In genomic region chr2:93647051-93647923, GRCm38 (mm10) we compare ENCODE assay signal across 9 mouse cellular contexts. TPM values are rescaled to one million over a fixed set of nuclear protein-coding genes. Genes with fewer than 3 reads are reported as not detected.
DNase-seq lines count a peak whose midpoint lies in the region; ATAC-seq lines count a peak whose summit lies in the region.
"Had no signal": no experiment of that assay in that cellular context is flagged by ENCODE, and none has a peak within 500 bp of the region (broad histone marks: within the 10 kb centered on the region; RNA-seq: fewer than 3 reads in every experiment).

No protein-coding gene starts in this region.

- ATAC-seq in heart, embryonic 11.5 days (replicated peaks; ENCODE audit: insufficient number of reproducible peaks, low FRiP score, low TSS enrichment), result no peak
- peak; percentile 12; the same call in 1 of the 2 replicates for ATAC-seq in common myeloid progenitor, adult 5-6 weeks (replicated peaks; ENCODE audit: low read depth, poor library complexity, severe bottlenecking)
- no peak for ATAC-seq in liver, embryonic 11.5 days (replicated peaks; ENCODE audit: low FRiP score)

- H3K9me3 ChIP-seq in heart, embryonic 11.5 days (replicated peaks; ENCODE audit: control insufficient read depth, low read length), result no peaks in the 10 kb centered on the region
- no peaks in the 10 kb centered on the region for H3K9me3 ChIP-seq in liver, embryonic 11.5 days (ENCODE audit: control insufficient read depth, low read length)

- intact Hi-C loops in heart, postnatal 36 days (cut with DNase I), result no loop called here
- intact Hi-C loops in gastrocnemius, postnatal 14 days (cut with DNase I; ENCODE audit: low total_unique reads), result no loop called here

- H3K36me3 ChIP-seq in heart, embryonic 11.5 days (ENCODE audit: control insufficient read depth, insufficient read depth, low read length), result no peaks in the 10 kb centered on the region
- H3K36me3 ChIP-seq in liver, embryonic 11.5 days (ENCODE audit: control insufficient read depth, insufficient read depth, low read length), result no peaks in the 10 kb centered on the region

- no peak overlapping the region for H3K9ac ChIP-seq in heart, embryonic 11.5 days (ENCODE audit: low read depth, low read length)
- no peak overlapping the region for H3K9ac ChIP-seq in liver, embryonic 11.5 days (ENCODE audit: low read depth, low read length)

- H3K27ac ChIP-seq in heart, embryonic 11.5 days (ENCODE audit: low read depth, low read length), result no peak overlapping the region
- H3K27ac ChIP-seq in liver, embryonic 11.5 days (ENCODE audit: low read depth, low read length), result no peak overlapping the region

- peak overlapping the region; percentile 57 for H3K4me2 ChIP-seq in heart, embryonic 11.5 days
- peak overlapping the region; percentile 43 for H3K4me2 ChIP-seq in liver, embryonic 11.5 days

- peaks cover 17% of the 10 kb centered on the region for H3K4me1 ChIP-seq in heart, embryonic 11.5 days (ENCODE audit: control insufficient read depth, insufficient read depth, low read length)
- peaks cover 2% of the 10 kb centered on the region; the same call in 1 of the 2 replicates for H3K4me1 ChIP-seq in liver, embryonic 11.5 days (replicated peaks; ENCODE audit: control insufficient read depth, insufficient read depth, low read length)

- peaks cover 92% of the 10 kb centered on the region for H3K27me3 ChIP-seq in heart, embryonic 11.5 days (ENCODE audit: control insufficient read depth, insufficient read depth, low read length)
- H3K27me3 ChIP-seq in liver, embryonic 11.5 days (replicated peaks; ENCODE audit: control insufficient read depth, insufficient read depth, low read length), result peaks cover 97% of the 10 kb centered on the region

- H3K4me3 ChIP-seq in heart, embryonic 11.5 days (ENCODE audit: low read depth, low read length), result peak overlapping the region; percentile 4; the same call in 1 of the 2 replicates
- H3K4me3 ChIP-seq in liver, embryonic 11.5 days (ENCODE audit: low read depth, low read length), result peak overlapping the region; percentile 23

- no peak for DNase-seq in heart, adult 8-10 months (ENCODE audit: low spot score)
- DNase-seq in heart, postnatal 36 days, result peak; percentile 37 to 47
- peak; percentile 51 for DNase-seq in liver, embryonic 11.5 days (ENCODE audit: low spot score)
- DNase-seq in yolk sac, embryonic 10.5 days (ENCODE audit: low spot score), result peak; percentile 31
- no peak for DNase-seq in right cerebral cortex, adult 18-20 months
- DNase-seq in gastrocnemius, postnatal 14 days, result no peak

- WGBS in heart, embryonic 11.5 days (ENCODE audit: insufficient replicate concordance), result 1% methylated on average over 44 of the region's 44 CpGs
- WGBS in liver, embryonic 11.5 days, result 2% methylated on average over 44 of the region's 44 CpGs

RNA-seq across cellular contexts. Expression of gene Alx4, which starts 5.1 kb away (rescaled TPM):
- polyA plus RNA-seq in heart, embryonic 11.5 days (2014; fragmentation: Nextera tagmentation; extraction: Ambion mirVana), result 0.17 and 0.54 TPM in 2 replicates
- 1 to 10 TPM in 1 of 4 experiments, under 1 TPM in 3; 0.75 to 1.2 (median 0.97) TPM for total RNA-seq in heart, adult 8-10 months (2022)
- not detected in 2 replicates for total RNA-seq in common myeloid progenitor, adult 5-6 weeks (2017)
- total RNA-seq in heart, postnatal 36 days (2021), result under 1 TPM; 0.19 to 0.22 TPM
- 0.97 and 1.7 TPM in 2 replicates for polyA plus RNA-seq in liver, embryonic 11.5 days (2014; fragmentation: Nextera tagmentation; extraction: Ambion mirVana)
- under 1 TPM; 0.40 to 0.51 TPM for total RNA-seq in gastrocnemius, postnatal 14 days (2021)
- total RNA-seq: MEL had no signal

Comparison
In these comparisons a context has a peak if more than half of its experiments do, and no peak if none do; other contexts are left out.
1. DNase-seq: peak in heart, postnatal 36 days (2 of 2), liver, embryonic 11.5 days (single experiment) and yolk sac, embryonic 10.5 days (single experiment); none in heart, adult 8-10 months (single experiment), right cerebral cortex, adult 18-20 months (single experiment) and gastrocnemius, postnatal 14 days (single experiment).